Mouse (Mus musculus) megakaryocyte, embryonic 14.5 days (primary cell): ENCODE measurements around the gene Syt2. TPM values are rescaled to one million over a fixed set of nuclear protein-coding genes. Genes with fewer than 3 reads are reported as not detected.
A peak's percentile ranks its signal among the peaks of the same experiment; 100 is the strongest.

Source experiments
- H3K27me3 ChIP-seq: replicated peaks from 2 replicates; pipeline ENCODE3; 2012; ENCODE audit warnings: inconsistent platforms
- H3K36me3 ChIP-seq: replicated peaks from 2 replicates; pipeline ENCODE3; 2012; ENCODE audit warnings: low read length, inconsistent platforms, mixed read lengths
- H3K4me1 ChIP-seq: 2 replicates; pipeline ENCODE4 v1.6.1; 2012; ENCODE audit warnings: inconsistent platforms
- H3K4me3 ChIP-seq: replicated peaks from 2 replicates; pipeline ENCODE3; 2012; ENCODE audit warnings: moderate library complexity, mild to moderate bottlenecking, inconsistent platforms
- H3K9me3 ChIP-seq: 2 replicates; pipeline ENCODE4 v1.6.1; 2012; ENCODE audit warnings: inconsistent platforms
- FLI1 ChIP-seq: IDR thresholded peaks from 2 replicates; pipeline ENCODE4 v1.6.1; 2012; ENCODE audit warnings: low read length, inconsistent platforms, mixed read lengths
- GATA1 ChIP-seq: IDR thresholded peaks from 3 replicates; pipeline ENCODE4 v1.6.1; 2012; ENCODE audit warnings: mixed read lengths, low read length, inconsistent platforms, borderline replicate concordance
- polyA plus RNA-seq: library from polyadenylated mRNA; stranded (reverse); fragments of >175 nt; gene quantifications from 2 replicates; pipeline ENCODE4 v1.2.3, GENCODE M21; 2012; ENCODE audit warnings: low replicate concordance; ENCODE audit not compliant: insufficient read depth

Gene Syt2
- polyA plus RNA-seq, 1 experiment = 0.01 TPM

GRCm38 (mm10) chr1:134699390-134699789 lies 52.9 kb downstream of the Syt2 start:
- Histone ChIP-seq H3K4me3 (no peak overlapping the region), H3K36me3 (no peaks in the 10 kb centered on the region), H3K9me3 (no peaks in the 10 kb centered on the region), H3K4me1 (no peaks in the 10 kb centered on the region; the same call in 1 of the 2 replicates), H3K27me3 (peaks cover 74% of the 10 kb centered on the region)
- TF ChIP-seq GATA1 (no peak), FLI1 (no peak)

GRCm38 (mm10) chr1:134700151-134700550 lies 53.7 kb downstream of the Syt2 start:
- Histone ChIP-seq H3K4me1 (peaks cover 6% of the 10 kb centered on the region; the same call in 1 of the 2 replicates), H3K4me3 (no peak overlapping the region), H3K36me3 (no peaks in the 10 kb centered on the region), H3K27me3 (peaks cover 76% of the 10 kb centered on the region), H3K9me3 (no peaks in the 10 kb centered on the region)
- no peak for TF ChIP-seq GATA1
- no peak for TF ChIP-seq FLI1

- H3K4me3 ChIP-seq = no peak overlapping the region
- H3K9me3 ChIP-seq = no peaks in the 10 kb centered on the region
- TF ChIP-seq FLI1 = no peak
- no peak for TF ChIP-seq GATA1
- no peaks in the 10 kb centered on the region for H3K36me3 ChIP-seq
- H3K27me3 ChIP-seq = peaks cover 76% of the 10 kb centered on the region
- peaks cover 6% of the 10 kb centered on the region; the same call in 1 of the 2 replicates for H3K4me1 ChIP-seq
These were observed 54.2 kb downstream of the Syt2 start for GRCm38 (mm10) chr1:134700634-134701033.

GRCm38 (mm10) chr1:134701191-134701590 lies 54.7 kb downstream of the Syt2 start:
- Histone ChIP-seq H3K36me3 (no peaks in the 10 kb centered on the region), H3K27me3 (peaks cover 79% of the 10 kb centered on the region), H3K9me3 (no peaks in the 10 kb centered on the region), H3K4me1 (peaks cover 6% of the 10 kb centered on the region; the same call in 1 of the 2 replicates), H3K4me3 (no peak overlapping the region)
- TF ChIP-seq FLI1 (no peak), GATA1 (no peak)

GRCm38 (mm10) chr1:134703232-134703631 lies 56.8 kb downstream of the Syt2 start:
- H3K4me1 ChIP-seq = peaks cover 7% of the 10 kb centered on the region; the same call in 1 of the 2 replicates
- no peak overlapping the region for H3K4me3 ChIP-seq
- TF ChIP-seq FLI1 (no peak), GATA1 (no peak)
- no peaks in the 10 kb centered on the region for H3K36me3 ChIP-seq
- H3K27me3 ChIP-seq = peaks cover 81% of the 10 kb centered on the region
- H3K9me3 ChIP-seq = no peaks in the 10 kb centered on the region

GRCm38 (mm10) chr1:134704396-134705306 lies 58.2 kb downstream of the Syt2 start:
- H3K36me3 ChIP-seq = no peaks in the 10 kb centered on the region
- peaks cover 83% of the 10 kb centered on the region for H3K27me3 ChIP-seq
- no peaks in the 10 kb centered on the region for H3K9me3 ChIP-seq
- H3K4me3 ChIP-seq = no peak overlapping the region
- TF ChIP-seq GATA1 = no peak
- no peak for TF ChIP-seq FLI1
- peaks cover 21% of the 10 kb centered on the region for H3K4me1 ChIP-seq

- Histone ChIP-seq H3K4me1 (peaks cover 22% of the 10 kb centered on the region), H3K27me3 (peaks cover 91% of the 10 kb centered on the region), H3K9me3 (no peaks in the 10 kb centered on the region), H3K36me3 (no peaks in the 10 kb centered on the region), H3K4me3 (no peak overlapping the region)
- no peak for TF ChIP-seq GATA1
- TF ChIP-seq FLI1 = no peak
These were observed 60.1 kb downstream of the Syt2 start for GRCm38 (mm10) chr1:134706549-134706948.

GRCm38 (mm10) chr1:134707516-134707915 lies 61.0 kb downstream of the Syt2 start:
- peaks cover 94% of the 10 kb centered on the region for H3K27me3 ChIP-seq
- no peak for TF ChIP-seq FLI1
- TF ChIP-seq GATA1 = no peak
- H3K9me3 ChIP-seq = no peaks in the 10 kb centered on the region
- peaks cover 24% of the 10 kb centered on the region for H3K4me1 ChIP-seq
- H3K4me3 ChIP-seq = no peak overlapping the region
- H3K36me3 ChIP-seq = no peaks in the 10 kb centered on the region

- peaks cover 24% of the 10 kb centered on the region for H3K4me1 ChIP-seq
- TF ChIP-seq FLI1 = no peak
- TF ChIP-seq GATA1 = no peak
- no peak overlapping the region for H3K4me3 ChIP-seq
- no peaks in the 10 kb centered on the region for H3K36me3 ChIP-seq
- H3K27me3 ChIP-seq = peaks cover 94% of the 10 kb centered on the region
- no peaks in the 10 kb centered on the region for H3K9me3 ChIP-seq
These were observed 61.8 kb downstream of the Syt2 start for GRCm38 (mm10) chr1:134708274-134708673.

- H3K4me1 ChIP-seq = peaks cover 24% of the 10 kb centered on the region
- peak overlapping the region; percentile 82 for H3K4me3 ChIP-seq
- H3K27me3 ChIP-seq = peaks cover 97% of the 10 kb centered on the region
- no peak for TF ChIP-seq GATA1
- H3K36me3 ChIP-seq = no peaks in the 10 kb centered on the region
- H3K9me3 ChIP-seq = no peaks in the 10 kb centered on the region
These were observed 62.4 kb downstream of the Syt2 start for GRCm38 (mm10) chr1:134708801-134709385.
